Mouse (Mus musculus) CH12.LX (cell line): ENCODE measurements around the gene Prss16.

Experiments used
- CTCF ChIP-seq, 2 experiments: IDR thresholded peaks in 1 of 2; conservative IDR thresholded peaks in 1 of 2; 2 replicates each; pipeline ENCODE4 v1.5.1; 2011 to 2012; ENCODE audit warnings: low read depth in 2 of 2, low read length in 2 of 2, improper control_type of control experiment in 1 of 2, inconsistent platforms in 1 of 2, mild to moderate bottlenecking in 1 of 2, moderate library complexity in 1 of 2
- MXI1 ChIP-seq: IDR thresholded peaks from 2 replicates; pipeline ENCODE4 v1.6.1; 2011; ENCODE audit warnings: mild to moderate bottlenecking, low read depth, low read length, improper control_type of control experiment
- POLR2A ChIP-seq: IDR thresholded peaks from 2 replicates; pipeline ENCODE4 v1.6.1; 2011; ENCODE audit warnings: low read depth, mild to moderate bottlenecking, improper control_type of control experiment, low read length
- POLR2AphosphoS2 ChIP-seq: IDR thresholded peaks from 2 replicates; pipeline ENCODE4 v1.6.1; 2011; ENCODE audit warnings: low read depth, low read length, improper control_type of control experiment
- RAD21 ChIP-seq: IDR thresholded peaks from 2 replicates; pipeline ENCODE4 v1.6.1; 2011; ENCODE audit warnings: low read depth, mild to moderate bottlenecking, low read length, improper control_type of control experiment, moderate library complexity
- SMC3 ChIP-seq: IDR thresholded peaks from 2 replicates; pipeline ENCODE4 v1.6.1; 2011; ENCODE audit warnings: low read depth, low read length, improper control_type of control experiment
- TCF12 ChIP-seq: IDR thresholded peaks from 2 replicates; pipeline ENCODE4 v1.6.1; 2014; ENCODE audit warnings: low read depth, mild to moderate bottlenecking, inconsistent platforms, low read length, improper control_type of control experiment
- UBTF ChIP-seq: IDR thresholded peaks from 2 replicates; pipeline ENCODE4 v1.6.1; 2012; ENCODE audit warnings: low read depth, mild to moderate bottlenecking, inconsistent platforms, low read length, improper control_type of control experiment, moderate library complexity
- ZKSCAN1 ChIP-seq: IDR thresholded peaks from 2 replicates; pipeline ENCODE4 v1.6.1; 2012; ENCODE audit warnings: low read depth, inconsistent platforms, low read length, improper control_type of control experiment, borderline replicate concordance

GRCm38 (mm10) chr13:21981803-21982193 lies 27.7 kb downstream of the Prss16 start:
- no peak for TF ChIP-seq POLR2A
- no peak for TF ChIP-seq CTCF (conservative IDR thresholded peaks at IDR 0.05 in 1 of 2, IDR thresholded peaks at IDR 0.05 in 1 of 2; ENCODE audit: low read depth in 2 of 2, low read length in 2 of 2)
- no peak for TF ChIP-seq POLR2AphosphoS2
- no peak for TF ChIP-seq MXI1
- no peak for TF ChIP-seq SMC3
- TF ChIP-seq UBTF, result no peak
- TF ChIP-seq ZKSCAN1, result no peak
- no peak for TF ChIP-seq TCF12
- no peak for TF ChIP-seq RAD21
